Mouse (Mus musculus): ENCODE data around the gene Fsd1. TPM values are rescaled to one million over a fixed set of nuclear protein-coding genes. Genes with fewer than 3 reads are reported as not detected.
A peak's percentile ranks its signal among the peaks of the same experiment; 100 is the strongest.
"Not testable (repeated sequence)": the region's sequence is repeated elsewhere in the genome, so short reads cannot be mapped to it uniquely, and the experiment has no call there.

Gene Fsd1
- total RNA-seq (2012; rRNA removed), result not detected in 2 replicates
- polyA plus RNA-seq (2012; ENCODE audit: insufficient read depth in 1 of 2, insufficient read length in 2 of 2, low read depth in 1 of 2, low replicate concordance in 2 of 2, missing spikeins in 1 of 2), result not detected

- Histone ChIP-seq H3K4me1 (ENCODE audit: control insufficient read depth in 1 of 2, insufficient read depth in 2 of 2, low read length in 2 of 2) (no peaks in the 10 kb centered on the region), H3K27ac (ENCODE audit: control insufficient read depth, low read depth, low read length) (no peak within 1 kb of the TSS), H3K36me3 (ENCODE audit: control insufficient read depth in 1 of 2, insufficient read depth in 2 of 2, low read length in 2 of 2) (no peaks in the 10 kb centered on the region), H3K9ac (ENCODE audit: control insufficient read depth, low read depth, low read length, poor library complexity, severe bottlenecking) (no peak within 1 kb of the TSS), H3K79me2 (ENCODE audit: control insufficient read depth, insufficient read depth, low read length, poor library complexity) (no peaks in the 10 kb centered on the region), H3K27me3 (ENCODE audit: control insufficient read depth in 1 of 2, insufficient read depth in 2 of 2, low read length in 2 of 2) (peaks cover 0 to 1% of the 10 kb centered on the region in 2 experiments; a peak in 1 of 4 replicates), H3K4me3 (ENCODE audit: control insufficient read depth in 1 of 2, insufficient read depth in 1 of 2, low read depth in 2 of 2, low read length in 2 of 2) (no peak within 1 kb of the TSS), H3K9me3 (replicated peaks; ENCODE audit: insufficient read depth, low read length) (no peaks in the 10 kb centered on the region)
- TF ChIP-seq TCF12 (IDR thresholded peaks at IDR 0.05; ENCODE audit: low read depth, low read length) (no peak), BHLHE40 (IDR thresholded peaks at IDR 0.05; ENCODE audit: borderline replicate concordance, low read depth, low read length) (no peak), CHD2 (IDR thresholded peaks at IDR 0.05; ENCODE audit: low read length) (no peak), KAT2A (conservative IDR thresholded peaks at IDR 0.05; ENCODE audit: low read depth, low read length) (no peak), USF1 (IDR thresholded peaks at IDR 0.05; ENCODE audit: low read depth, low read length) (no peak), TBP (IDR thresholded peaks at IDR 0.05; ENCODE audit: low read depth, low read length) (no peak), ELF1 (IDR thresholded peaks at IDR 0.05; ENCODE audit: low read depth, low read length) (no peak), RCOR1 (IDR thresholded peaks at IDR 0.05; ENCODE audit: low read depth, low read length) (no peak), GABPA (IDR thresholded peaks at IDR 0.05; ENCODE audit: low read depth, low read length) (no peak), ETS1 (IDR thresholded peaks at IDR 0.05; ENCODE audit: low read depth, low read length) (no peak), NELFE (IDR thresholded peaks at IDR 0.05; ENCODE audit: low read depth, low read length) (no peak), MEF2A (IDR thresholded peaks at IDR 0.05; ENCODE audit: extremely low read depth, insufficient replicate concordance, low read depth, low read length, poor library complexity, severe bottlenecking) (no peak), MYC (IDR thresholded peaks at IDR 0.05; ENCODE audit: low read depth, low read length) (no peak), MAZ (IDR thresholded peaks at IDR 0.05; ENCODE audit: low read depth, low read length) (no peak), ZNF384 (IDR thresholded peaks at IDR 0.05; ENCODE audit: low read depth, low read length) (no peak), ZKSCAN1 (IDR thresholded peaks at IDR 0.05; ENCODE audit: low read depth, low read length) (no peak), POLR2A (IDR thresholded peaks at IDR 0.05; ENCODE audit: control insufficient read depth in 1 of 2, insufficient read depth in 1 of 2, low read depth in 1 of 2, low read length in 2 of 2, poor library complexity in 1 of 2) (no peak), EP300 (IDR thresholded peaks at IDR 0.05; ENCODE audit: low read depth in 1 of 2, low read length in 2 of 2) (no peak), HCFC1 (IDR thresholded peaks at IDR 0.05; ENCODE audit: low read depth, low read length) (no peak), MYB (IDR thresholded peaks at IDR 0.05; ENCODE audit: low read depth, low read length) (no peak)
- DNase-seq (ENCODE audit: low read depth, low spot score), result no peak
Observed at GRCm38 (mm10) chr17:55986030-55986961, at the start of gene Fsd1. TSS of gene Fsd1 (plus strand) at chr17:55986509.

DNA sequence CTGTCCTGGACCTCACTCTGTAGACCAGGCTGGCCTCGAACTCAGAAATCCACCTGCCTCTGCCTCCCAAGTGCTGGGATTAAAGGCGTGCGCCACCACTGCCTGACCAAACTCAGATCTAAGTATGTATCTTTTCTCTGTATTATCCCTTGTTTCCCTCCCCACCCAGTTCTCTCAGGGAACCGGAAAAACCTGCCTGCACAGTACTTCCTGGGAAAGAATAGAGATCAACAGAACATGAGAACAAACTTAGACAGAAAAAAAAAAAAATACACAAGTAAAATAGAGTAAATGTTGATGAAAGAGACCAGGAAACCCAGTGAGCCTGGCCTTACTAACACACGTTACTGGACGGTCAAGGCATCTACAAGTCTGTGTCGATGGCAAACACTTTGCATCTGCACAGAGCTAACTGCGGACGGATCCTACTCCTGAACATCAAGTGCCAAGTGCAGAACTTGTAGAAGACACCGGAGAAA lies 41.9 kb upstream of the Fsd1 start:
- Histone ChIP-seq H3K27ac (ENCODE audit: control insufficient read depth, low read depth, low read length) (peak overlapping the region; percentile 49), H3K4me3 (ENCODE audit: control insufficient read depth in 1 of 2, insufficient read depth in 1 of 2, low read depth in 2 of 2, low read length in 2 of 2) (peak overlapping the region; percentile 75 to 92; a peak in 3 of 4 replicates), H3K9ac (ENCODE audit: control insufficient read depth, low read depth, low read length, poor library complexity, severe bottlenecking) (peak overlapping the region; percentile 58)
- not testable (repeated sequence) for H3K4me1 ChIP-seq (ENCODE audit: control insufficient read depth in 1 of 2, insufficient read depth in 2 of 2, low read length in 2 of 2); H3K27me3 ChIP-seq (ENCODE audit: control insufficient read depth in 1 of 2, insufficient read depth in 2 of 2, low read length in 2 of 2); H3K9me3 ChIP-seq (replicated peaks; ENCODE audit: insufficient read depth, low read length); H3K36me3 ChIP-seq (ENCODE audit: control insufficient read depth in 1 of 2, insufficient read depth in 2 of 2, low read length in 2 of 2); H3K79me2 ChIP-seq (ENCODE audit: control insufficient read depth, insufficient read depth, low read length, poor library complexity)
- peak; percentile 33 for DNase-seq (ENCODE audit: low read depth, low spot score)
